Mouse (Mus musculus) kidney, postnatal 25 days (tissue): ENCODE data around the gene Anp32a.

ENCODE experiments used
- DNase-seq, 2 experiments: peaks; one replicate each; pipeline ENCODE4 v3.0.0; 2021; ENCODE audit warnings: mixed read lengths in 2 of 2

Anp32a gene

DNA sequence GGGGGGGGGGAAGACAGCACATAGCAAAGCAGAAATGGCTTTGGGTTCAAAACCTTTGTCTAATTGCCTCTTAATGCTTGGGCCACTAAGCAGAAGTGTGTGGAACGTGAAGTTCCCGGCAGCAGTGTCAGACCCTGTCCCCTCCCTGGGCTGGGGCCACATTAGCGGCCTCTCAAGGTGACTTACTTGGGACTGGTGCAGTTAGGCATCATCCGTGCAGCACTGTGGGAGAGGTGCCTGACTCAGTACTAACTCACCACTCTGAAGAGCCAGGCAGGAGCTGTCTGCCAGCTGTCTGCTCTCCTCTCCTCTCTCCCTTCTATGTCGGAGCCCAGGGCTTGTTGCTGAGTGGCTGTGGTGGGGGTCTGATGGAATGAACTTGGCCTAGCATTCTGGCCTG is 6.1 kb downstream of the Anp32a start:
- DNase-seq: peak in 1 of 2 experiments; percentile 70

- DNase-seq: no peak
Observed at GRCm38 (mm10) chr9:62348050-62348449, 7.0 kb downstream of the Anp32a start.

DNA sequence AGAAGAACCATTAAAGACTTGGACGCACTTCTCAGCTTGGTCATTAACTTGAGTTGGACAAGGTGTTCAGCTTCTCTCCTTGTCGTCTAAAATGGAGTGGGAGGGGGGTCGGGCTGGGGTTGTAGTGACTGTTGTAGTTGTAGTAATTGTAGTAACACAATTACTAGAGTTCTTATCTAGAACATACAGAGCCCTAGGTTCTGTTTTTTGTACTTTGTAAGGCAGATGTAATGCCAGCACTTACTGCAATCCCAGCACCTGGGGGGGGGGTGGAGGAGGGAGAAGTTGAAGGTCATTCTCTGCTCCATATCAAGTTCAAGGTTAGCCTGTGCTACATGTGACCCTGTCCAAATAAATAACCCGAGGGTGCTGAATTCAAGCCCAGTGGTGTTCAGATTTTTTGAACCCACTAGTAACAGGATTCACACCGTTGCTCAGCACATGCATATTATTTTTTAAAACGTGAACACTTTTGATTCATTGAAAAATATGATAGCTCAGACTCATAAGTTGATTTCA is 7.4 kb downstream of the Anp32a start:
- peak in 1 of 2 experiments; percentile 50 for DNase-seq

DNA sequence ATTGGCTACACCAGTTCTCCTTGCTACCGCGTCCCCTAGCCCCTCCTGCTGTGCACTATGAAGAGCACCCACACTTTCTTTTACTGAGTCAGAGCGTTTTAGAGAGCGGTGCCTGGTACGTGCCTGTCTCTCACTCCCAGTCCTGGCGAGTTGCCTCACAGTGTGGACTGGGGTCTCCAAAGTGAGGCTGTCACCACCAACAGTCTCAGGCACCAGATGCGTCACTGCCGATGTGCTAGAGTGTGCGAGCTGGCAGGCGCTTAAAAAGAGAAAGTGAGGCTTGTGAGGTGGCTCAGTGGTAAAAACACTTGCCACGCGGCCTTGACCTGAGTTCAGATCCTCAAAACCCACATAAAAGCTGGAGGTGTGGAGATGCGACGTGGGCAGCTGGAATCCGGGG is 8.2 kb downstream of the Anp32a start:
- no peak for DNase-seq

GRCm38 (mm10) chr9:62350721-62351120 is 9.6 kb downstream of the Anp32a start:
- DNase-seq: peak in 1 of 2 experiments; percentile 36

DNA sequence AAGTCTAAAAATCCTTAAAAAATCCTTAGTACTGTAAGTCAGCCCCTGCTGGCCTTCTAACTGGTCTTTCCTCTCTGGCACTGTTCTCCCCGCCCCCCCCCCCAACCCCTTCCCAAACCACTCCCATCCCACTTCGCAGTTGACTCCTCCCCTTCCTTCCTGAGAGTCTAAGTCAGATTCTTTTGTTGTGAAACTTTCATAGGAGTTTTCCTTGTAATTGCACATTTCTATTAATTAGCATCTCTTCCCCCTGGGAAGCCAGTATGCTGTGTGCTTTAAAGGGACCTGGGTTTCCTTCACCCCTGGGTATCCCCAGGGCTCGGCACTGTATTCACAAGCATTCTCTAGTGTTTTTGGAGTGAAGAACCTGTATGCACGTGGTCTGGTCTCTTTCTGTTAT is 10.1 kb downstream of the Anp32a start:
- DNase-seq: peak in 1 of 2 experiments; percentile 52

GRCm38 (mm10) chr9:62353784-62354183 is 12.7 kb downstream of the Anp32a start:
- peak in 1 of 2 experiments; percentile 19 for DNase-seq

DNA sequence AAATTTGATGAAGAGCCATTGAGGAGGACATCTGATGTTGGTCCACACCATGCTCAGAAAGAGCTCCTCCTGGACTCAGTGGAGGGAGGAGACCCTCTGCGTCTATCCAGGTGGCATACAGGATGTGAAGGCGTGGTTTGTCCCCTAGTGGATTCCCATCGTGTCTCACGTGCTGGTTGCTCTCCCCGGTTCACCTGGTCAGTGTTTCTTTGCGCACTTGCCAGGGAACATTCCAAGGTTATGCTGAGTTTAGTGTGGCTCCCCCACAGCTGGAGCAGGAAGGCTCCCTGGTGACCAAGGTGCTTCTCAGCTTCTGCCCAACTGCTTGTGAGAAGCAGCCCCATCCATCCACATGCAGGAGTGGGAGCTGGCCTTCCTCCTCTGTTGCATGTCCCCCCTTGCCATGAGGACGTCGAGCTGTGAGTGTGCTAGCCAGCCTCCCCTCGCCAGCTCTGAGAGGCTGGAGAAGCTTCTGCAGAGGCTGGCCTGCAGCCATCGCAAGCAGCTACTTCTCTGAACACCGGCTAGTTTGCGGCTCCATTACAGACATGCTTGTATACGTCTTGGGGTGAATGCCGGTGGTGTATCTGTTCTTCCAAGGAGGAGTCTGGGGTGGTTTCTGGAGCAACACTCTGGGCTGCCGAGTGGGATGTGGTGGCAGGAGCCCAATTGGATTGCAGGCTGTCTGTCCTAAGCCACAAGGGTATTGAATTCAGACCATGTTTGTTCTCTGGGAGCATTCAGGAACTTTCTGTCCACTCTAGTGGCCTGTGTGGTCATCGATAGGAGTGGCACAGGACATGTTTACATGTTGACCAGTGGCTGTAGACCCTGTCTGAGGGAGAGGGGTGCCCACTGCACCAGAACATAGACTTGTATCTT is 14.0 kb downstream of the Anp32a start:
- peak; percentile 51 to 78 for DNase-seq

DNA sequence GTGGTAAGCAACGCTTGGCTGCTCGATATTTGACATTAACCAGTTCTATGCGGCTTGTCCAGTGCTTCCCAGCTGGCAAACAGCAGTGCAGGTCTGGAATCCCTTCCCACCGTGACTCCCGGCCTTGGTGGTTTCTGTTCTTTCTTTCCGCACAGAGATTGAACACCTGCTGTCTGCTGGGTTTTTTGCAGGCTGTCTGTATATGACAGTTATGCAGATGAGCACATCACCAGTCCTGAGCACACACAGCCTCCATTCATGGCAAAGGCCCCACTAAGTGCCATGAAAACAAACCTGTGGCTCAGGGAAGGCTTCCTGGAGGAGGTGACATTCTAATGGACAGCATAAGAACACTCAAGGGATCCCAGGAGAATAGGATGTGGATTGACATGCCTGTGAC is 14.7 kb downstream of the Anp32a start:
- peak in 1 of 2 experiments; percentile 33 for DNase-seq

- DNase-seq: peak in 1 of 2 experiments; percentile 21
Observed at GRCm38 (mm10) chr9:62357593-62357992, 16.5 kb downstream of the Anp32a start.

DNA sequence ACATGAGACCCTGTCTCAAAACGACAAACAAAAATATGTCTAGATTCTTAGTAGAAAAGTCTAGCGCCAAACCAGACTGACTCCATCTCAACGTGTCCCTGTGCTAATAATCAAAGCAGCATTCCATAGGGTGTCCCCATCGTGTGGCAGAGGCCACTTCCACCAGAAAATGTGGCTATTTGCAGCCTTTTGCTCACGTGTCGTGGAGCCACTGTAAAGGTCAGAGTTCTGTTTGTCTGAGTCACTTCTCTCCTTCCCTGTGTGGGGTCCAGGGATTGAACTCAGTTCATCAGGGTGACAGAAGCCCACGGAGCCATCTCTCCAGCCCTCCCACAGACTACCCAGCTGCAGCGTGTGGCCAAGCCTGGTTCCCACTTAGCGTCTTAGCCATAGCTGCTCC is 17.8 kb downstream of the Anp32a start:
- DNase-seq: peak in 1 of 2 experiments; percentile 23

DNA sequence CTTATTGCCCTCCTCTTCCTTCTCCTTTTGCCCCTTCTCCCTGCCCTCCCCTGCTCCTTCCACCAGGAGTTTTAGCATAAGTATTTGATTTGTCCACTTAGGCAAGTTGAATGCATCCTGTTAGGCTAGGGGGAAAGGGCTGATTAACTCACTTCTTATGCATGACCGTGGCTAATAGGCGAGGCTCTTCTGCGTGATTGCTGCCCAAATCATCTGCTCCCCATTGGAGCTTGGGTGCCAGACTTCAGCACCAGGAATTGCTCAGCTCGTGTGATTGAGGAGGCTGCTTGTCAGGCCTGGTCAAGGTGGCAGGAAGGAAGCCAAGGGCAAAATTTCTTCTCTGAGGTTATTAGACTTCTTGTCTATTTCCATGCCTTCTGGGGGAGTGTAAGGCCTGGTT is 19.8 kb downstream of the Anp32a start:
- DNase-seq: peak in 1 of 2 experiments; percentile 53

GRCm38 (mm10) chr9:62362835-62363385 is 21.8 kb downstream of the Anp32a start:
- no peak for DNase-seq

GRCm38 (mm10) chr9:62363619-62364018 is 22.5 kb downstream of the Anp32a start:
- DNase-seq: peak; percentile 93 to 97

GRCm38 (mm10) chr9:62364216-62364615 is 23.1 kb downstream of the Anp32a start:
- DNase-seq: no peak

- no peak for DNase-seq
Observed at GRCm38 (mm10) chr9:62364831-62365230, 23.7 kb downstream of the Anp32a start.

DNA sequence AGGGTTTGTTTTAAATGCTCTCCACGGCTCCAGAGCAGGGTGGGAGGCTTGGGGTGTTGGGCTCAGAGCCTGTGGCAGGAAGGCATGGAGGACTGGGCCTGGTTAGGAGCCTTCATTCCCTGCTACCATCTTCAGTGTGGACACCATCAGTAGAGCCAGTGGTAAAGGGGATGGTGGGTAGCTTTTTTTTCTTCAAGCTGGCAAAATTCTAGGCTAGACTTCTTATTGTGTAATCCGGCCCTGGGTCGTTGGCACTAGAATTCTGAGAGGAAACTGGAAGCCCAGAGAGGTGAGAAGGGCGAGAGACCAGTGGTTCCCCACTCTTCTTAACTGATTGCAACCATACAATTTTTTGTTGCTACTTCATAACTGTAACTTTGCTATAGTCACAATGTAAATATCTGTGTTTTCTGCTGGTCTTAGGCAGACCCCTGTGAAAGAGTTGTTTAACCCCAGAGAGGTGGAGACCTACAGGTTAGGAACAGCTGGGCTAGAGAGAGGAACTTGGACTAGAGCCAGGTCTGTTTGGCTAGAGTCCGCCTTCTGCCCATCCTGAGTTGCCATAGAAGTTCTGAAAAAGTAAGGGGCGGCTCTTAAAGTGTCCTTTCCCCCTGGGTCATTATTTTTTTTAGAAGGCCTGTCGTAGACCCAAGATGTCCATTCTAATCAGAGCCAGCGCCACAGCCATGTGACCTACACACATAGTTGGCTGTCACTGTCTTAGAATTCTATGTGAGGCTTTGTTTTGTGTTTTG is 24.4 kb downstream of the Anp32a start:
- peak; percentile 65 to 66 for DNase-seq

GRCm38 (mm10) chr9:62366478-62367458 is 25.7 kb downstream of the Anp32a start:
- DNase-seq: peak in 1 of 2 experiments; percentile 53

- peak; percentile 55 to 81 for DNase-seq
Observed at GRCm38 (mm10) chr9:62367510-62368071, 26.5 kb downstream of the Anp32a start.

DNA sequence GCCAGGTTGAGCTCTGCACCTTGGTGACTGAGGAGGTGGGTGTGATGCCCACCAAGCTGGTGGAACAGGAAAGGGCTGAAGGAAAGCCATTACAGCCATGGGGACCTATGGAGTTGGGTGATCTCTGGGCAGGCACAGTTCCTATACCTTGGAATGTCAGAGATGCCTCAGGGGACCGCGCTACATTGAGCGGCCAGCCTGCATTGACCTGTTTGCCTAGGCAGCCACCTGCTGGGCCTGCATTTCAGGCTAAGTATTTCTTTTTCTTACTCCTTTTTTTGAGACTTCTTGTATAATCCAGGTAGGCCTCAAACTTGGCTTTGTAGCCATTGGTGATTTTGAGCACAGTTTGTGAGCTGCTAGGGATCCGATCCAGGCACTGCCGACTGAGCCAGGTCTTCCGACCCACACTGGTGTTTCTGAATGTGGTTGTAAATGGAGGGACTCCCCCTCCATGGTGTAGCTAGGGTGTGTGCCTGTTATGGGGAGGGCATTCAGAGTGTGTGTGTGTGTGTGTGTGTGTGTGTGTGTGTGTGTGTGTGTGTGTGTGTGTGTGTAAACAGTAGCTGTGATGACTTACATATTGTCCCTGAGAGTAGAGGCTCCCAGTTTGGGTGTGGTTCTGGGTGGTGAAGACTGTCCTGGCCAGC is 27.3 kb downstream of the Anp32a start:
- DNase-seq: peak; percentile 47 to 56

DNA sequence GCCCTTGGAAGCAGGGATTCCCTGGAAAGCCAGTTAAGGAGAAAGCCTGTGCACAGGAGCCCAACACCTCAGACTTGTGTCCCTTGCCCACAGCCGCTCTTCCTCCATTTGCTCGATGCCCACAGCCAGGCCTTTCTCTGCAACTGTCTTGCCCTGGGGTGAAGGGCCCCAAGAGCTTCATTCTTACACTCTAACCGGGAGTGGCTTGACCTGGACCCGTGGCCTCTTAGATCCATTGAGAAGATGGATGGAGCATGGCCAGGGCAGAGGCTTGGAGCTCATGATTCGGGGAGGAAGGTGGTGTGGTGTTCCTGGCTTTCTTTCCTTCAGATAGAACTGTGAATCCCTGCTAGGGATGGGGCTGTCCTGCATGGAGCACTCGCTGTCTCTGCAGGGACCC is 28.1 kb downstream of the Anp32a start:
- peak in 1 of 2 experiments; percentile 60 for DNase-seq
